Mouse (Mus musculus) thymus, adult 2 months (tissue): Measurements from ENCODE around the gene Mkrn2os.

Experiments used
- CTCF ChIP-seq: fragments of 200-500 bp; IDR thresholded peaks from 2 replicates; pipeline ENCODE4 v1.5.1; 2012; ENCODE audit warnings: mild to moderate bottlenecking, control low read depth, low read length, moderate library complexity, borderline replicate concordance; ENCODE audit not compliant: control insufficient read depth, poor library complexity, insufficient read depth; ENCODE audit errors: extremely low read depth
- POLR2A ChIP-seq: fragments of 200-500 bp; IDR thresholded peaks from 2 replicates; pipeline ENCODE4 v1.6.1; 2012; ENCODE audit warnings: mild to moderate bottlenecking, low read length, control low read depth, moderate library complexity; ENCODE audit not compliant: control insufficient read depth, poor library complexity, insufficient read depth; ENCODE audit errors: extremely low read depth

GRCm38 (mm10) chr6:115544442-115544970 lies 47.9 kb downstream of the Mkrn2os start, which contains the start of gene Tsen2:
- TF ChIP-seq POLR2A (peak; percentile 52), CTCF (0 out of 2 replicates have a peak, but pooled peaks have one; percentile 47)
